21 mouse cellular contexts compared by ENCODE assay signal in genomic region chr1:72308919-72309318, GRCm38 (mm10). TPM values are rescaled to one million over a fixed set of nuclear protein-coding genes. Genes with fewer than 3 reads are reported as not detected.
DNase-seq lines count a peak whose midpoint lies in the region; ATAC-seq lines count a peak whose summit lies in the region.
"Had no signal": no experiment of that assay in that cellular context is flagged by ENCODE, and none has a peak within 500 bp of the region (broad histone marks: within the 10 kb centered on the region; RNA-seq: fewer than 3 reads in every experiment).

No protein-coding gene starts in this region.

- H3K9ac ChIP-seq in neural tube, embryonic 11.5 days (ENCODE audit: low read length), result no peak overlapping the region
- no peak overlapping the region; the same call in 1 of the 2 replicates for H3K9ac ChIP-seq in limb, embryonic 11.5 days (ENCODE audit: low read length)
- H3K9ac ChIP-seq: liver, embryonic 15.5 days had no signal

- no peak for DNase-seq in neural tube, embryonic 11.5 days (ENCODE audit: low spot score)
- no peak for DNase-seq in neural tube, embryonic 10.5 days (ENCODE audit: extremely low spot score, low spot score)
- peak; percentile 10 for DNase-seq in embryo, embryonic 11 days
- no peak for DNase-seq in limb, embryonic 11.5 days (ENCODE audit: low spot score)
- DNase-seq in skeletal muscle tissue, adult 2 months (ENCODE audit: low read depth, low spot score), result peak; percentile 34
- DNase-seq in left cerebral cortex, adult 11 months (ENCODE audit: low spot score), result no peak
- DNase-seq in thymus, adult 18-20 months, result no peak
- DNase-seq: adrenal gland, postnatal 25 days; cerebellum, adult 11-12 months; cerebellum, postnatal 36 days; heart, adult 18-20 months; heart, postnatal 4 days; kidney, adult 11 months; layer of hippocampus, postnatal 36 days; midbrain, embryonic 14.5 days; thymus, postnatal 36 days had no signal

- H3K4me2 ChIP-seq in neural tube, embryonic 11.5 days (ENCODE audit: low read depth), result peak overlapping the region; percentile 10; the same call in 1 of the 2 replicates
- no peak overlapping the region for H3K4me2 ChIP-seq in limb, embryonic 11.5 days (ENCODE audit: low read depth, severe bottlenecking)

- no peaks in the 10 kb centered on the region for H3K9me3 ChIP-seq in neural tube, embryonic 11.5 days (ENCODE audit: control insufficient read depth, low read length)
- no peaks in the 10 kb centered on the region for H3K9me3 ChIP-seq in limb, embryonic 11.5 days (ENCODE audit: control insufficient read depth, low read length)
- H3K9me3 ChIP-seq: G1E; liver, embryonic 15.5 days had no signal

- no peak overlapping the region for H3K27ac ChIP-seq in neural tube, embryonic 11.5 days (ENCODE audit: low read depth, low read length)
- peak overlapping the region; percentile 4; the same call in 1 of the 2 replicates for H3K27ac ChIP-seq in limb, embryonic 11.5 days (replicated peaks; ENCODE audit: low read depth, low read length)
- H3K27ac ChIP-seq: hindbrain, postnatal 0 days; kidney, postnatal 0 days; liver, embryonic 15.5 days had no signal

- no peak overlapping the region for H3K4me3 ChIP-seq in neural tube, embryonic 11.5 days (ENCODE audit: low read depth, low read length)
- no peak overlapping the region for H3K4me3 ChIP-seq in limb, embryonic 11.5 days (ENCODE audit: low read depth, low read length)

- no peaks in the 10 kb centered on the region for H3K36me3 ChIP-seq in neural tube, embryonic 11.5 days (ENCODE audit: control insufficient read depth, insufficient read depth, low read length)
- H3K36me3 ChIP-seq in limb, embryonic 11.5 days (ENCODE audit: control insufficient read depth, insufficient read depth, low read length), result no peaks in the 10 kb centered on the region

- 59% methylated on average over 4 of the region's 4 CpGs for WGBS in neural tube, embryonic 11.5 days
- WGBS in limb, embryonic 11.5 days, result 71% methylated on average over 4 of the region's 4 CpGs

- no peaks in the 10 kb centered on the region for H3K27me3 ChIP-seq in neural tube, embryonic 11.5 days (ENCODE audit: control insufficient read depth, insufficient read depth, low read length)
- no peaks in the 10 kb centered on the region for H3K27me3 ChIP-seq in limb, embryonic 11.5 days (ENCODE audit: control insufficient read depth, insufficient read depth, low read length)
- H3K27me3 ChIP-seq: liver, embryonic 15.5 days had no signal

- H3K4me1 ChIP-seq in neural tube, embryonic 11.5 days (ENCODE audit: control insufficient read depth, insufficient read depth, low read length), result no peaks in the 10 kb centered on the region; the same call in 1 of the 2 replicates
- H3K4me1 ChIP-seq in limb, embryonic 11.5 days (ENCODE audit: control insufficient read depth, insufficient read depth, low read length), result peaks cover 8% of the 10 kb centered on the region; the same call in 1 of the 2 replicates

- ATAC-seq in neural tube, embryonic 11.5 days (ENCODE audit: insufficient read depth, low FRiP score, low TSS enrichment), result no peak
- no peak for ATAC-seq in limb, embryonic 11.5 days (ENCODE audit: insufficient number of reproducible peaks, low FRiP score, low TSS enrichment, low read depth)
- ATAC-seq: hindbrain, postnatal 0 days; lung, postnatal 0 days had no signal

RNA-seq across cellular contexts. Expression of gene Xrcc5, which starts 1.7 kb away (rescaled TPM):
- 58.1 and 61.0 TPM in 2 replicates for polyA plus RNA-seq in neural tube, embryonic 11.5 days (2014; fragmentation: Nextera tagmentation; extraction: Ambion mirVana)
- 78.9 and 84.2 TPM in 2 replicates for polyA plus RNA-seq in limb, embryonic 11.5 days (2014; fragmentation: Nextera tagmentation; extraction: Ambion mirVana)

RNA-seq across cellular contexts. Expression of gene Tmem169, which starts 24.8 kb away (rescaled TPM):
- 17.8 and 22.6 TPM in 2 replicates for polyA plus RNA-seq in neural tube, embryonic 11.5 days (2014; fragmentation: Nextera tagmentation; extraction: Ambion mirVana)
- 4.5 and 5.2 TPM in 2 replicates for polyA plus RNA-seq in limb, embryonic 11.5 days (2014; fragmentation: Nextera tagmentation; extraction: Ambion mirVana)
- polyA plus RNA-seq: G1E had no signal

RNA-seq across cellular contexts. Expression of gene Pecr, which starts 24.8 kb away (rescaled TPM):
- 14.0 and 17.3 TPM in 2 replicates for polyA plus RNA-seq in neural tube, embryonic 11.5 days (2014; fragmentation: Nextera tagmentation; extraction: Ambion mirVana)
- polyA plus RNA-seq in limb, embryonic 11.5 days (2014; fragmentation: Nextera tagmentation; extraction: Ambion mirVana), result 28.9 and 30.1 TPM in 2 replicates

Comparison
In these comparisons a context has a peak if more than half of its experiments do, and no peak if none do; other contexts are left out.
1. DNase-seq: peak in embryo, embryonic 11 days (single experiment) and skeletal muscle tissue, adult 2 months (single experiment); none in neural tube, embryonic 11.5 days (single experiment), neural tube, embryonic 10.5 days (single experiment), limb, embryonic 11.5 days (single experiment), left cerebral cortex, adult 11 months (single experiment) and thymus, adult 18-20 months (0 of 2).